Mouse (Mus musculus): ENCODE measurements around the gene Atg14.

DNA sequence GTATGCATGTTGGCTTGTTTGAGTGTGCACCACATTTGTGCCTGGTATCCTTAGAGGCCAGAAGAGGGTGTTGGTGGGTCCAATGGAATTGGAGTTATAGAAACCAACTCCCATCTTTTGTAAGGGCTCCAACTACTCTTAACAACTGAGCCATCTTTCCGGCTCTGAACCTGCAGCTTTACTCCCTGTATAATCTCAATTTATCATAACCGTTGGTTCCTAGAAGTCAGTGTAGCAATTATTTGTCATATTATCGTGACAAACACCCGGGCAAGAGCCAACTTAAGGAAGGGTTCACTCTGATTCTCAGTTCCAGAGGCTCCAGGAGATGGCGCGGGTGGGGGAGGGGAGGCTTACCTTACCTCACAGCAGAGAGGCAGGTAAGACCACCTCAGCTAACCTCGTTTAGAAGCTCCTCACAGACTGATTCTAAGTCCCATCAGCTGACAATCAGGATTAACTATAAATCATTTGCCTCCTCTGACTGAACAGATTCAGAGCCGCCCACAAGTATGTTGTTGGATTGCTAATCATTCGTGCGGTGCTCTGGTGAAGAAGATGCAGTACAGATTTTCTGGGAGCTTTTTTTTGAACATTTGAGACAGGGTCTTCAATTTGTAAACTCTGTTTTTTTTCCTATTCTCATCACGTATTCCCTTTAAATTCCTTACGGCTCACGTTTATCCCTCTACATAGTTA is 49.5 kb downstream of the Atg14 start:
- TF ChIP-seq CTCF (IDR thresholded peaks at IDR 0.05; ENCODE audit: low read depth, low read length) (no peak), POLR2A (IDR thresholded peaks at IDR 0.05; ENCODE audit: borderline replicate concordance, low read depth, low read length) (no peak)
